Mouse (Mus musculus) lung, embryonic 15.5 days (tissue): ENCODE measurements at regions not wholly inside any gene's neighbourhood (a gene's known extent, or its start where the extent isn't known, plus 50 kb on each side); places are given as distances from the start of the nearest gene placed in this dataset.

Experiments
- ATAC-seq: fragments of 200-750 bp; cut with Nextera tagmentation; 2 replicates; pipeline ENCODE4 v1.8.0; 2017; ENCODE audit warnings: moderate number of reproducible peaks, borderline replicate concordance; ENCODE audit not compliant: low FRiP score, low TSS enrichment; ENCODE audit errors: extremely low read depth
- H3K27ac ChIP-seq: fragments of 300-500 bp; sonication (generic); 2 replicates; pipeline ENCODE4 v1.5.1; 2015; ENCODE audit warnings: moderate library complexity, mild to moderate bottlenecking, inconsistent platforms
- H3K27me3 ChIP-seq: fragments of 300-500 bp; sonication (generic); 2 replicates; pipeline ENCODE4 v1.6.1; 2015; ENCODE audit warnings: inconsistent platforms
- H3K36me3 ChIP-seq: fragments of 300-500 bp; sonication (generic); 2 replicates; pipeline ENCODE4 v1.6.1; 2015; ENCODE audit warnings: inconsistent platforms
- H3K4me1 ChIP-seq: fragments of 300-500 bp; sonication (generic); 2 replicates; pipeline ENCODE4 v1.6.1; 2015; ENCODE audit warnings: inconsistent platforms
- H3K4me2 ChIP-seq: fragments of 300-500 bp; sonication (generic); 2 replicates; pipeline ENCODE4 v1.6.1; 2015; ENCODE audit warnings: inconsistent platforms, mild to moderate bottlenecking, moderate library complexity
- H3K4me3 ChIP-seq: fragments of 300-500 bp; sonication (generic); 2 replicates; pipeline ENCODE4 v1.5.1; 2015; ENCODE audit warnings: mild to moderate bottlenecking, inconsistent platforms
- H3K9ac ChIP-seq: fragments of 300-500 bp; sonication (generic); 2 replicates; pipeline ENCODE4 v1.6.1; 2015; ENCODE audit warnings: inconsistent platforms
- H3K9me3 ChIP-seq: fragments of 300-500 bp; sonication (generic); 2 replicates; pipeline ENCODE4 v1.6.1; 2016; ENCODE audit warnings: inconsistent platforms
- WGBS: fragments of 180-500 bp; shearing (Covaris S2); methylation state at CpG from one replicate; pipeline ENCODE4 v1.1.7; 2015; 5-methylcytosine and 5-hydroxymethylcytosine counted together

DNA sequence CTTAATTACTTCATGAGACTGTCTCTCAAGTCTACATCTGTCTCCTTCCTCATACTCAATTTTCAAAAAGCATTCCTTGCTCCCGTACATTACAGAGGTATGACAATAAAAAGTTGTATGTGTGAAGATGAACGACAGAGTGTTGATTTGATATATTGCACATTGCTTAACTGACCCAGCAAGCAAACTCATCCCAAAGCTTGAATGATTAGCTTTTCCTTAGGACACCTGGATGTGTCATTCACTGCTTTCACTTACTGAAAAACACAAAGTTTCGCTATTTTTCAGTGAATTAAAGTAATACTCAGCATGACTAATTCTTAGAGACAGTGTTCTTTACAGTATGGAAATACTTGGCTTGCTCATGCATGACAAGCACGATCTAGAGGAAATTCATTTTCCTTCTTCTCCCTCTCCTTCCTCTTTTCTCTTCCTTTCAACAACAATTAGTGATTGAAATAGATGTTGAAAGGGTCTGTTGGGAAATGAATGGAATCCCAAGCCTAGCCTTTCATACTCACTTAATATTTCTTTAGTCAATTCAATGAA is 159.5 kb upstream of the Prkcq start:
- H3K4me1 ChIP-seq = no peaks in the 10 kb centered on the region
- no peak overlapping the region for H3K4me3 ChIP-seq
- H3K36me3 ChIP-seq = no peaks in the 10 kb centered on the region
- no peak overlapping the region for H3K4me2 ChIP-seq
- no peak overlapping the region for H3K27ac ChIP-seq
- WGBS = 69% methylated on average over 4 of the region's 4 CpGs
- ATAC-seq = no peak
- no peaks in the 10 kb centered on the region for H3K27me3 ChIP-seq
- H3K9me3 ChIP-seq = no peaks in the 10 kb centered on the region
- H3K9ac ChIP-seq = no peak overlapping the region

DNA sequence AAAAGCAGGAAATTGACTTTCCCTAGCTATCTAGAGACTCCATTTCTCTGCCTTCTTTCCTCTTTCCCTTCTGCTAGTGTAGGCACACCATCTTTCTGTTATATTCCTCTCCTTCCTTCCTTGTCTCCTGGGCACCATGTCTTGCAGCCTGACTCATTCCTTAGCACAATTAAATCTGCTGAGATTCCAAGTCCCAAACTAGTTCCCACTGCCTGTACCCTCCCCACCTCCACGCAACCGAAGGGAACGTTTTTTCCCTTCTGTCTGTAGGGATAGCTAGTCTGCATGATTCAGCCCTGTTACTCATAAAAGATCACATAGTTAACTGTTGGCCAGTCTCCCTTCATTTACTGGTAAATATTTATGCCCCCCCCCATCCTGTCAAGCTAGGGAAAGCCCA is 158.8 kb upstream of the Prkcq start:
- ATAC-seq = no peak
- Histone ChIP-seq H3K4me2 (no peak overlapping the region), H3K4me3 (no peak overlapping the region), H3K27ac (no peak overlapping the region), H3K27me3 (no peaks in the 10 kb centered on the region), H3K36me3 (no peaks in the 10 kb centered on the region), H3K9ac (no peak overlapping the region), H3K4me1 (no peaks in the 10 kb centered on the region), H3K9me3 (no peaks in the 10 kb centered on the region)
- 88% methylated on average over 3 of the region's 3 CpGs for WGBS

DNA sequence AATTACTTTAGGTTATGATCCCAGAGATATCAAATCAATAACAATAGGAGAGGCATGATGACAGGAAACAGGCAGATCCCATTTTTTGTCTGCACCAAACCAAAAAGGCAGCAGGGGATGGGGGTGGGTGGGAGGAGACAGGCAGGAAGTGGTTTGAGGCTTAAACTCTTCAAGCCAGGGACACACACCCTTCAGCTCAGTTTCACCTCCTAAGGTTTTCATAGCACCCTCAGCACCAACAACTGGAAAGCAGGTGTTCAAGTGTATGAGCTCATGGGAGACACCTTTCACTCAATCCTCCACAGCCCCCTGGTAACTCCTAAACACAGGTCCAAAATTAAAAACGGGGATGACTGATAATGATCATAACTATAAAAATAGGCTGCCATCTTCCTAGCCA is 155.5 kb upstream of the Prkcq start:
- Histone ChIP-seq H3K4me2 (no peak overlapping the region), H3K36me3 (no peaks in the 10 kb centered on the region), H3K27me3 (no peaks in the 10 kb centered on the region), H3K27ac (no peak overlapping the region), H3K4me3 (no peak overlapping the region), H3K9ac (no peak overlapping the region), H3K9me3 (no peaks in the 10 kb centered on the region), H3K4me1 (no peaks in the 10 kb centered on the region)
- WGBS = 41% methylated on average over 1 of the region's 1 CpGs
- ATAC-seq = no peak

DNA sequence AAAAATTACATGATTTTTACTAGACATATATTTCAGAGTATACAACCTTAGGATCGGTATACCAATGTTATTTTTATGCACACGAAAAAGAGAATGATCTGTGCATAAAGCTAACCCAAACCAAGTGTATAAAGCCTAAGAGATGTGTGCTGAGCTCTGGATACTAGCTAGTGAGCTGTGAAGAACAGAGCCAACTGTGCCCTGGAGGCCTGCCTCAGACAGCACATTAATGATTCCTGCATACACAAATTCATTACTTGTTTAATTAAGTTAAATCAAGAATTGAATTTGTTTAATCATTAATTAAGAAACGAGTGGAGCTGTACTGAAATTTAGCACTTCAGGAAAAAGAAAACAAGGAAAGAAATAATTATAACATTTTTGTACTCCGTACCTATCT is 139.0 kb upstream of the Prkcq start:
- Histone ChIP-seq H3K9me3 (no peaks in the 10 kb centered on the region), H3K4me3 (no peak overlapping the region), H3K4me2 (no peak overlapping the region), H3K9ac (no peak overlapping the region), H3K27ac (no peak overlapping the region), H3K36me3 (no peaks in the 10 kb centered on the region), H3K4me1 (no peaks in the 10 kb centered on the region), H3K27me3 (no peaks in the 10 kb centered on the region)
- ATAC-seq = no peak
- WGBS = 76% methylated on average over 4 of the region's 4 CpGs

DNA sequence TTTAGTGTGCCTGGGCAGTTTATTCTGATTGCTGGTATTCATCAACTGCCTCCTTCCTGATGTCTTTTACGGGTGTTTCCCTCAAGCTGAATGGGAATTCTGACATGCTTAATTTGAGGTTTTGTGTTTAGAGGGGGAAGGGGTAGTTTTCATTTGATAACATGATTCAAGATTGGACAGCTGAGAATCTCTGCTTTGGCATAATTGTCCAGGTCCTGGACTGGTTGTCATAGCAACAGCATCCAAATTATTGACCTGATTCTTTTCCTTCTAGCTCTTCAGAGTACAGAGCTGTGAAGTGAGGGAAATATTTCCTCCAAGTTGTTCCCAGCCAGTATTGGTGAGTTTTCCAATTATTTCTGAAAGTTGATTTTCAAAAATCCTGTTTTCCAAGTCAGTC is 137.7 kb upstream of the Prkcq start:
- Histone ChIP-seq H3K27ac (no peak overlapping the region), H3K4me3 (no peak overlapping the region), H3K4me1 (no peaks in the 10 kb centered on the region), H3K36me3 (no peaks in the 10 kb centered on the region), H3K4me2 (no peak overlapping the region), H3K27me3 (no peaks in the 10 kb centered on the region), H3K9ac (no peak overlapping the region), H3K9me3 (no peaks in the 10 kb centered on the region)
- WGBS = 63% methylated on average over 1 of the region's 1 CpGs
- no peak for ATAC-seq

DNA sequence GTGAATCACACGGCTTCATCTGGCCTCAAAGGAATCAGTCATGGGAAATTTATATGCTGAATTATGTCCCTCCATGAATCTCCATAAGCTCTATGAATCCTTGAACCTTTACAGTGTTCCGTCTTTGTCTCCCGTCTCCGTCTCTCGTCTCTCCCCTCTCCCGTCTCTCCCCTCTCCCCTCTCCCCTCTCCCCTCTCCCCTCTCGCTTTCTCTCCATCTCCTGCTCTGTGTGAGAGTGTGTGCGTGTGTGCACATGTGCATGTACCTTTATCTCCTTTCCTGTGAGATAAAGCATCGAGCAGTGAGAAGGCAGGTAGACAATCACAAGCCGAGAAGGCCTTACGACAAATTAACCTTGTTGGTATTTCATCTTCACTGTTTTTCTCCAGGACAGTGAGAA is 134.6 kb upstream of the Prkcq start:
- H3K9me3 ChIP-seq = no peaks in the 10 kb centered on the region
- no peak overlapping the region for H3K27ac ChIP-seq
- H3K9ac ChIP-seq = no peak overlapping the region
- H3K27me3 ChIP-seq = no peaks in the 10 kb centered on the region
- no peaks in the 10 kb centered on the region for H3K4me1 ChIP-seq
- WGBS = 51% methylated on average over 11 of the region's 11 CpGs
- no peak for ATAC-seq
- no peaks in the 10 kb centered on the region for H3K36me3 ChIP-seq
- H3K4me3 ChIP-seq = no peak overlapping the region
- H3K4me2 ChIP-seq = no peak overlapping the region

DNA sequence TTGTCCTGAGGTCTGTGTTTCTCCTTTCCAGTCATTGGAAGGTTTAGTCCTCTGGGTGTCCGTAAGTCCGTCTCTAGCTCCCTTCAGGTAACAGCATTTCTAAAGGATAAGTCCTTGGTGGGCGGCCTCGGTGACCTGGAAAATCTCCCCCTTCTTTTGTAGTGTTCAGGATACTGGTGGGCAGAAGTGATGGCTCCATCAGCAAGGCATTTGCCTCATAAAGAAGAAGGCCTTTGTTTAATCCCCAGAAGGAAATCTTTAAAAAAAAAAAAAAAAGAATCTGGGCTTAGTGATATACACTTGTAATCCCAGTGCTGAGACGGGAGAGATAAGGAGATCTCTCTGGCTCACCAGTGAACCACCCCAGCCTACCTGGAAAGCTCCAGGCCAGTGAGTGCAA is 133.5 kb upstream of the Prkcq start:
- Histone ChIP-seq H3K4me3 (no peak overlapping the region), H3K27ac (no peak overlapping the region), H3K9me3 (no peaks in the 10 kb centered on the region), H3K9ac (no peak overlapping the region), H3K36me3 (no peaks in the 10 kb centered on the region), H3K27me3 (no peaks in the 10 kb centered on the region), H3K4me2 (no peak overlapping the region), H3K4me1 (no peaks in the 10 kb centered on the region)
- ATAC-seq = no peak
- 85% methylated on average over 5 of the region's 5 CpGs for WGBS

DNA sequence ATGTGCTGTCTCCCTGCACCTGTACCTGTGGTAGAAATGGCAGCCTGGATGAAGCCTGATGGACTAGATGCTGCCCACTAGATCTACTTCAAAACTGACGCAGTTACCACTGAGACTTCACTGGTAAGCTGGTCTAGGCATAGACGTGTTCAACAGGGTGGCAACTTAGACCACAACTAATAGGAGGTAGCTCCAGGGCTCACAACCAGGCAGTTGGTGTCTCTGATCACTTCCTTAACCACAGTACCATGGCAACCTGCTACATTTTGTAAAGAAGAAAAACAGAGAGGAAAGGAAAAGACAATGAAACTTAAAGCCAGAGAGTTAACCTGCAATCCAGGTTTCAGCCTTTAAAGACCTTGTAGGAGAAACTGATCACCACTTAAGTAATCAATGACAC is 131.9 kb upstream of the Prkcq start:
- Histone ChIP-seq H3K36me3 (no peaks in the 10 kb centered on the region), H3K4me3 (no peak overlapping the region), H3K9me3 (no peaks in the 10 kb centered on the region), H3K4me2 (no peak overlapping the region), H3K27me3 (no peaks in the 10 kb centered on the region), H3K9ac (no peak overlapping the region), H3K27ac (no peak overlapping the region), H3K4me1 (no peaks in the 10 kb centered on the region)
- 76% methylated on average over 2 of the region's 2 CpGs for WGBS
- no peak for ATAC-seq

DNA sequence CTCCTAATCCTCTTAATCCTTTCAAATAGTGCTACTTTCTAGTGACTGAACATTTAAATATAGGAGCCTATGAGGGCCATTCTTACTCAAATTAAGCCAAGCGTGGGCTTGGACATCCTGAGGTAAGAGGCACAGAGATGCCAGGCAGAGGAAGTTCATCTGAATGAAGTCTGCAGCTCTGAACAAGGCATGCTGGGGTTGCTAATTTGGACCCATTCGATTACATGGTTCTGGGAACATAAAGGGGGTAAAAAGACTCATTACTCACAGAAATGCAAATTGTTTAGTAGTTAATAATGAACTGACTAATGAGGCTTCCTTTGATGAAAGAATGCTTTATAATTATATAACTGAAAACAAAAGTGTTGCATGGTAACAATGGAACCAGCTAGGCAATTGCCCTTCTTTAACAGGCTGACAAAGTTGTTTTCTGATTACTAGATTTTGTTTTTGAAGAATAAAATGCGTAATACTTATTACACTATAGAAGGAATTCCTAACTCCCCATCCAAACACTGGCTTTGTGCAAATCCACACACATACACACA is 127.1 kb upstream of the Prkcq start:
- H3K9ac ChIP-seq = no peak overlapping the region
- no peak overlapping the region for H3K4me3 ChIP-seq
- ATAC-seq = no peak
- no peaks in the 10 kb centered on the region for H3K4me1 ChIP-seq
- H3K9me3 ChIP-seq = no peaks in the 10 kb centered on the region
- 81% methylated on average over 3 of the region's 3 CpGs for WGBS
- H3K27me3 ChIP-seq = no peaks in the 10 kb centered on the region
- no peak overlapping the region for H3K4me2 ChIP-seq
- no peaks in the 10 kb centered on the region for H3K36me3 ChIP-seq
- no peak overlapping the region for H3K27ac ChIP-seq

DNA sequence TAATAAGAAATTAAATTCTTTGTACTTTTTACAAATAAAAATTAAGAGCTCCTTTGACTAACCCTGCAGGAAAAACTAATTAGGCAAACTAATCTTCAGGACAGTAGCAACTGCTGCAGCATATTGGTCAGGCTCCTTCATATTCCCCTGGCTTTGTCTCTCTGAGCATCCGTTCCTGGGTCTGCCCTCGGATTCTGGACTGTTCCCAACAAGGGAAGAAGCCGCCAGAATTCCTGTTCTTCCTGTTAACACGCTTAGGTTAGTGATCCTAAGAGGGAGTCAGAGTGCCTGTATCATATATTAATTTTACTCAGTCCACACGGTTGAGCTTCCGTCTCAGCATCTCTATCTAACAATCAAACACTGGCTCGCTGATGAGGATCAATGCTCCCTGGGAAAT is 120.3 kb upstream of the Prkcq start:
- WGBS = 77% methylated on average over 7 of the region's 7 CpGs
- Histone ChIP-seq H3K4me2 (no peak overlapping the region), H3K9me3 (no peaks in the 10 kb centered on the region), H3K9ac (no peak overlapping the region), H3K4me3 (no peak overlapping the region), H3K4me1 (no peaks in the 10 kb centered on the region), H3K36me3 (no peaks in the 10 kb centered on the region), H3K27ac (no peak overlapping the region), H3K27me3 (no peaks in the 10 kb centered on the region)
- no peak for ATAC-seq

DNA sequence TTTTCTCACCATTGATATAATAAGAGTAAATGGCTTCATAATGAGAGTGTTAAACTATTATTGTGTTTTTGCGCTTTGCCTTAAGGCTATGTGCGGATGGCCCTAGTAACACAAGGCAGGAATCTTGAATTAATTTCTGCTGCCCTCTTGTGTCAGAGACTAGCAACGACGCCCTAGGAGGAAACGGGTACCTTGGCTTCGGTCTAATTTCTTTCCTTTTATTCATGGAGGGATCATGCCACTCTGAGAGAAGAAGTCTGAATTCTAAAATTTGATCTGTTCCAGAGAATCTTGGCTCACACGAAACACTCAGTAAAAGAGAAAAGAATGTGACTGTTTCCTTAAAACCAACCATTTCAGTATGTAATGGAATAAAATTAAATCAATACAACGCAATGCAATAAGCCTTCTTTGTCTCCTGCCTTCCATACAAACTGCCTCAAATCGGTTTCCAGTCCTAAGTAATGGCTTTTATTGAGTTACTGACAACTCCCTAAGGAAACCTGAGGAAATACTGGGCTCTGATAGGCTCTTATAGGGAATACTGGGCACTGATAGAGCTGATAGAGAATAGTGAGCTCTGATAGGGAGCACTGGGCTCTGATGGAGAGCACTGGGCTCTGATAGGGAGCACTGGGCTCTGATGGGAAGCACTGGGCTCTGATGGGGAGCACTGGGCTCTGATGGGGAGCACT is 112.0 kb upstream of the Prkcq start:
- H3K4me1 ChIP-seq = no peaks in the 10 kb centered on the region
- no peak overlapping the region for H3K4me3 ChIP-seq
- H3K27me3 ChIP-seq = no peaks in the 10 kb centered on the region
- H3K9ac ChIP-seq = no peak overlapping the region
- no peaks in the 10 kb centered on the region for H3K36me3 ChIP-seq
- no peak overlapping the region for H3K27ac ChIP-seq
- H3K9me3 ChIP-seq = no peaks in the 10 kb centered on the region
- 21% methylated on average over 9 of the region's 9 CpGs for WGBS
- no peak overlapping the region for H3K4me2 ChIP-seq
- ATAC-seq = no peak

DNA sequence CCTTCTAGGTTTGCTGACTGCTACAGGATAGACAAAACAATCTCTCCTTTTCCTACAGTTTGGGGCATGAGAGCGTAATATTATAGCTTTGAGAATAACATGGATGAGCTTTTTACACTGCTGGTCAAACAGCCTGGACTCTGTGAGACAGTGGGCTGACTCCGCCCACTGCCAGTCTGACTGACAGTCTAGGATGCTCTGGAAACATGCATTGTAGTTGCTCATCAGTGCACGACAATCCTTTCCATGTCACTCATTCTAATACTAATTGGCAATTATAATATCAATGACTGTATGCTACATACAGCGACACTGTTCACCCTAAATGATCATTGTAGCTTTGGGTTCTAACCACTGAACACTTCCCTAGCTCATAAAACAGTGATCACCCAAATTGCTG is 104.5 kb upstream of the Prkcq start:
- no peak overlapping the region for H3K27ac ChIP-seq
- no peaks in the 10 kb centered on the region for H3K36me3 ChIP-seq
- H3K4me2 ChIP-seq = no peak overlapping the region
- H3K4me3 ChIP-seq = no peak overlapping the region
- H3K9ac ChIP-seq = no peak overlapping the region
- WGBS = 79% methylated on average over 4 of the region's 4 CpGs
- no peaks in the 10 kb centered on the region for H3K4me1 ChIP-seq
- no peaks in the 10 kb centered on the region for H3K9me3 ChIP-seq
- ATAC-seq = no peak
- H3K27me3 ChIP-seq = no peaks in the 10 kb centered on the region

DNA sequence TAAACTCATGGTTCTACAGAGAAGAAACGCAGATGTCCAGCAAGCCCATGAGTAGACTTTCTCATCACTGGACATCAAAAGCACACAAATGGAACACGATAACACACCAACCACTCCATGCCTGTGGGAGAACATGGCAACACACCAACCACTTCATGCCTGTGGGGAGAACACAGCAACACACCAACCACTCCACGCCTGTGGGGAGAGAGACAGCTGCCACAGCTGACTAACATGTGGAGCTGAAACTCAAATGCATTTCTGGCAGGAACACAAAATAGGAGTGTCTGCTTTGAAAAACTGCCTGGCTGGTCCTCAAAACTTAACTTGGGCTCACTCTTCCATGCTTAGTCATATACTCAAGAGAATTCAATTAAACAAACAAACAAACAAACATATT is 88.4 kb upstream of the Prkcq start:
- Histone ChIP-seq H3K4me3 (no peak overlapping the region), H3K27ac (no peak overlapping the region), H3K4me2 (no peak overlapping the region), H3K9me3 (no peaks in the 10 kb centered on the region), H3K27me3 (no peaks in the 10 kb centered on the region), H3K36me3 (no peaks in the 10 kb centered on the region), H3K9ac (no peak overlapping the region), H3K4me1 (no peaks in the 10 kb centered on the region)
- WGBS = 78% methylated on average over 3 of the region's 3 CpGs
- ATAC-seq = no peak
